Mouse (Mus musculus) kidney, adult 2 months (tissue): ENCODE measurements around the gene Dnah8.

Experiments
- CTCF ChIP-seq: fragments of 200-500 bp; conservative IDR thresholded peaks from 2 replicates; pipeline ENCODE4 v1.5.1; 2011; ENCODE audit warnings: low read depth, mild to moderate bottlenecking, control low read depth, low read length, moderate library complexity, mixed read lengths; ENCODE audit not compliant: insufficient read depth, insufficient read length
- POLR2A ChIP-seq: fragments of 200-500 bp; IDR thresholded peaks from one replicate; pipeline ENCODE4 v1.6.1; 2011; ENCODE audit warnings: low read depth, low read length, control low read depth

DNA sequence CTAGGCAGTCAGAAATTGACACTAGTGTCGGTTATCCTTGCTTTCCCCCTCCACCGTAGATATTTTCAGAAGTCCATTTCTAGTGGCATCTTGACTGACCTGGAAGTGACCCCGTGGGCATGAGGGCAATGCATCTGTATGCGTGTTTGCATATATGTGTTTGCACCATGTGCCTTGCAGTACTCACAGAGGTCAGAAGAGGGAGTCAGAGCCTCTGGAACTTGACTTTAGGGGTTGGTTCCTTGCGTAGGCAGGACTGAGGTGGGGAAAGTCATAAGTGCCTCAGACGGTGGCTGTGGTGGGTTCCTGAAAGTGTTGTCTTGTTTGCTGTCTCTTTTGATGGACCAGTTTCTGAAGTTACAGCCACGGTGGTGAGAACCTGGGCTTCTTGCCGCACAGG is 110.6 kb downstream of the Dnah8 start:
- TF ChIP-seq CTCF (no peak), POLR2A (no peak)
